In the genomic region with DNA sequence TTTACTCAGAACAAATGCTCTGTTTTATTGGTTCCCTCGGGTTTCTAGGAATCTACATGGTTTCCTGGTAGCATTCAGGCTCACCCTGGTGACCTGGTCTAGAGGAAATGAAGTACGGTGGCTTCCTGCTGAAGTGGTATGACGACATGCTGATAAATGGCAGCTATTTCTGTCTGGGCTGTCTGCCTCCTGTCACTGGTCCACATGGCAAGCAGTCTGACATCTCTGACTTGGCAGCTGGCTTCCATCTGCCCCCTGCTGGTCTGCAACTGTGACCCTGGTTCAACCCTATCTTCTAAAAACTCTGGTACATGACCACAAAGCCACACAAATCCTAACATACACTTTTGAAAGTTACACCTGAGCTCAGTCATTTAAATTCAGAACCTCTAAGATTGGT, we compare ENCODE assay signal across 8 mouse cellular contexts.
A peak's percentile ranks its signal among the peaks of the same experiment; 100 is the strongest.
DNase-seq lines count a peak whose midpoint lies in the region; ATAC-seq and TF ChIP-seq lines count a peak whose summit lies in the region.
"Had no signal": no experiment of that assay in that cellular context is flagged by ENCODE, and none has a peak within 500 bp of the region (broad histone marks: within the 10 kb centered on the region; RNA-seq: fewer than 3 reads in every experiment).

No protein-coding gene starts in this region.

- no peak overlapping the region for H3K4me2 ChIP-seq in heart, embryonic 15.5 days
- H3K4me2 ChIP-seq in limb, embryonic 11.5 days (ENCODE audit: low read depth, severe bottlenecking), result no peak overlapping the region
- no peak overlapping the region for H3K4me2 ChIP-seq in stomach, postnatal 0 days (replicated peaks; ENCODE audit: low read depth)
- H3K4me2 ChIP-seq: stomach, embryonic 15.5 days had no signal

- no peak overlapping the region for H3K9ac ChIP-seq in MEL (ENCODE audit: control insufficient read depth, low read depth, low read length, poor library complexity, severe bottlenecking)
- no peak overlapping the region for H3K9ac ChIP-seq in heart, embryonic 15.5 days
- no peak overlapping the region for H3K9ac ChIP-seq in limb, embryonic 11.5 days (ENCODE audit: low read length)
- H3K9ac ChIP-seq in stomach, postnatal 0 days (ENCODE audit: low read length), result no peak overlapping the region
- H3K9ac ChIP-seq: stomach, embryonic 15.5 days had no signal

- no peak overlapping the region for H3K4me3 ChIP-seq in MEL (ENCODE audit: control insufficient read depth in 1 of 2, insufficient read depth in 1 of 2, low read depth in 2 of 2, low read length in 2 of 2)
- H3K4me3 ChIP-seq in heart, embryonic 15.5 days, result no peak overlapping the region
- no peak overlapping the region for H3K4me3 ChIP-seq in limb, embryonic 11.5 days (ENCODE audit: low read depth, low read length)
- H3K4me3 ChIP-seq in stomach, postnatal 0 days (ENCODE audit: low read depth, low read length), result no peak overlapping the region
- H3K4me3 ChIP-seq: stomach, embryonic 15.5 days had no signal

- no peak for TF ChIP-seq RAD21 in MEL (IDR thresholded peaks at IDR 0.05; ENCODE audit: low read depth, low read length)

- no peaks in the 10 kb centered on the region for H3K36me3 ChIP-seq in MEL (ENCODE audit: control insufficient read depth in 1 of 2, insufficient read depth in 2 of 2, low read length in 2 of 2)
- H3K36me3 ChIP-seq in heart, embryonic 15.5 days, result no peaks in the 10 kb centered on the region
- no peaks in the 10 kb centered on the region for H3K36me3 ChIP-seq in limb, embryonic 11.5 days (ENCODE audit: control insufficient read depth, insufficient read depth, low read length)
- H3K36me3 ChIP-seq in stomach, postnatal 0 days (ENCODE audit: control insufficient read depth, insufficient read depth, low read length), result no peaks in the 10 kb centered on the region
- H3K36me3 ChIP-seq: stomach, embryonic 15.5 days had no signal

- no peaks in the 10 kb centered on the region for H3K9me3 ChIP-seq in MEL (replicated peaks; ENCODE audit: insufficient read depth, low read length)
- H3K9me3 ChIP-seq in heart, embryonic 15.5 days (replicated peaks), result no peaks in the 10 kb centered on the region
- no peaks in the 10 kb centered on the region for H3K9me3 ChIP-seq in limb, embryonic 11.5 days (ENCODE audit: control insufficient read depth, low read length)
- H3K9me3 ChIP-seq in stomach, postnatal 0 days (ENCODE audit: control insufficient read depth, low read length), result no peaks in the 10 kb centered on the region
- H3K9me3 ChIP-seq: stomach, embryonic 15.5 days had no signal

- WGBS in heart, embryonic 15.5 days, result 4% methylated on average over 3 of the region's 3 CpGs
- 2% methylated on average over 3 of the region's 3 CpGs for WGBS in limb, embryonic 11.5 days
- WGBS in stomach, postnatal 0 days, result 24% methylated on average over 3 of the region's 3 CpGs

- H3K4me1 ChIP-seq in MEL (ENCODE audit: control insufficient read depth in 1 of 2, insufficient read depth in 2 of 2, low read length in 2 of 2), result no peaks in the 10 kb centered on the region
- peaks cover 13% of the 10 kb centered on the region for H3K4me1 ChIP-seq in heart, embryonic 15.5 days (replicated peaks)
- no peaks in the 10 kb centered on the region for H3K4me1 ChIP-seq in limb, embryonic 11.5 days (ENCODE audit: control insufficient read depth, insufficient read depth, low read length)
- no peaks in the 10 kb centered on the region for H3K4me1 ChIP-seq in stomach, postnatal 0 days (replicated peaks; ENCODE audit: control insufficient read depth, insufficient read depth)
- H3K4me1 ChIP-seq: stomach, embryonic 15.5 days had no signal

- no peak for DNase-seq in MEL (ENCODE audit: low read depth, low spot score)
- DNase-seq in ZHBTc4 (ENCODE audit: low read depth, low spot score), result peak; percentile 47
- DNase-seq in embryo, embryonic 9.5 days (ENCODE audit: extremely low spot score), result peak; percentile 52
- DNase-seq in limb, embryonic 11.5 days (ENCODE audit: low spot score), result peak; percentile 76
- DNase-seq in stomach, postnatal 0 days (ENCODE audit: low spot score), result peak; percentile 18

- no peak for TF ChIP-seq EP300 in MEL (IDR thresholded peaks at IDR 0.05; ENCODE audit: low read depth in 1 of 2, low read length in 2 of 2)
- TF ChIP-seq EP300 in stomach, postnatal 0 days (optimal IDR thresholded peaks at IDR 0.05), result no peak

- no peaks in the 10 kb centered on the region for H3K79me2 ChIP-seq in MEL (ENCODE audit: control insufficient read depth, insufficient read depth, low read length, poor library complexity)

- peak; percentile 83 for ATAC-seq in heart, embryonic 15.5 days (replicated peaks; ENCODE audit: insufficient number of reproducible peaks, insufficient read depth, low FRiP score, low read depth)
- ATAC-seq in limb, embryonic 11.5 days (ENCODE audit: insufficient number of reproducible peaks, low FRiP score, low TSS enrichment, low read depth), result no peak
- 0 out of 2 replicates have a peak, but pooled peaks have one; percentile 51 for ATAC-seq in stomach, postnatal 0 days (ENCODE audit: low FRiP score, low TSS enrichment)
- ATAC-seq in activated CD4-positive, CD25-positive, alpha-beta regulatory T cell, adult 4 months, result no peak

- TF ChIP-seq CTCF in MEL (IDR thresholded peaks at IDR 0.05 in 2 of 3, conservative IDR thresholded peaks at IDR 0.05 in 1 of 3; ENCODE audit: control insufficient read depth in 1 of 3, insufficient read depth in 1 of 3, low read depth in 2 of 3, low read length in 3 of 3, poor library complexity in 1 of 3, severe bottlenecking in 1 of 3), result 0 out of 6 replicates have a peak, but pooled peaks of 1 of the 3 experiments have one; percentile 4
- TF ChIP-seq CTCF in stomach, postnatal 0 days (IDR thresholded peaks at IDR 0.05; ENCODE audit: low read depth), result peak; percentile 60

- H3K27me3 ChIP-seq in MEL (ENCODE audit: control insufficient read depth in 1 of 2, insufficient read depth in 2 of 2, low read length in 2 of 2), result no peaks in the 10 kb centered on the region
- no peaks in the 10 kb centered on the region for H3K27me3 ChIP-seq in heart, embryonic 15.5 days
- no peaks in the 10 kb centered on the region for H3K27me3 ChIP-seq in limb, embryonic 11.5 days (ENCODE audit: control insufficient read depth, insufficient read depth, low read length)
- no peaks in the 10 kb centered on the region for H3K27me3 ChIP-seq in stomach, postnatal 0 days (ENCODE audit: control insufficient read depth, insufficient read depth, low read length)
- H3K27me3 ChIP-seq: stomach, embryonic 15.5 days had no signal

- no peak overlapping the region for H3K27ac ChIP-seq in MEL (ENCODE audit: control insufficient read depth, low read depth, low read length)
- no peak overlapping the region for H3K27ac ChIP-seq in heart, embryonic 15.5 days
- no peak overlapping the region for H3K27ac ChIP-seq in limb, embryonic 11.5 days (replicated peaks; ENCODE audit: low read depth, low read length)
- H3K27ac ChIP-seq in stomach, postnatal 0 days (replicated peaks), result no peak overlapping the region
- H3K27ac ChIP-seq: stomach, embryonic 15.5 days had no signal

- no peak for TF ChIP-seq POLR2A in MEL (IDR thresholded peaks at IDR 0.05; ENCODE audit: control insufficient read depth in 1 of 2, insufficient read depth in 1 of 2, low read depth in 1 of 2, low read length in 2 of 2, poor library complexity in 1 of 2)

TF ChIP-seq in MEL, 35 proteins besides CTCF, POLR2A, EP300 and RAD21:
- no peak for TF ChIP-seq E2F4 (IDR thresholded peaks at IDR 0.05; ENCODE audit: borderline replicate concordance, low read depth, low read length)
- 0 out of 2 replicates have a peak, but pooled peaks have one; percentile 6 for TF ChIP-seq SMC3 (IDR thresholded peaks at IDR 0.05; ENCODE audit: low read depth, low read length)
TF ChIP-seq in MEL: peak in this region for 1.

Comparison
In these comparisons a context has a peak if more than half of its experiments do, and no peak if none do; other contexts are left out.
1. ATAC-seq: peak in heart, embryonic 15.5 days (single experiment) and stomach, postnatal 0 days (single experiment); none in limb, embryonic 11.5 days (single experiment) and activated CD4-positive, CD25-positive, alpha-beta regulatory T cell, adult 4 months (single experiment).